Mouse (Mus musculus) ES-Bruce4 (cell line): ENCODE data around the gene Eif2ak4.

Source experiments
- CTCF ChIP-seq: IDR thresholded peaks from one replicate; pipeline ENCODE4 v1.8.1; 2011; ENCODE audit warnings: low read depth, low read length
- EP300 ChIP-seq: IDR thresholded peaks from 2 replicates; pipeline ENCODE4 v1.6.1; 2011; ENCODE audit warnings: low read depth, low read length; ENCODE audit not compliant: insufficient read depth

DNA sequence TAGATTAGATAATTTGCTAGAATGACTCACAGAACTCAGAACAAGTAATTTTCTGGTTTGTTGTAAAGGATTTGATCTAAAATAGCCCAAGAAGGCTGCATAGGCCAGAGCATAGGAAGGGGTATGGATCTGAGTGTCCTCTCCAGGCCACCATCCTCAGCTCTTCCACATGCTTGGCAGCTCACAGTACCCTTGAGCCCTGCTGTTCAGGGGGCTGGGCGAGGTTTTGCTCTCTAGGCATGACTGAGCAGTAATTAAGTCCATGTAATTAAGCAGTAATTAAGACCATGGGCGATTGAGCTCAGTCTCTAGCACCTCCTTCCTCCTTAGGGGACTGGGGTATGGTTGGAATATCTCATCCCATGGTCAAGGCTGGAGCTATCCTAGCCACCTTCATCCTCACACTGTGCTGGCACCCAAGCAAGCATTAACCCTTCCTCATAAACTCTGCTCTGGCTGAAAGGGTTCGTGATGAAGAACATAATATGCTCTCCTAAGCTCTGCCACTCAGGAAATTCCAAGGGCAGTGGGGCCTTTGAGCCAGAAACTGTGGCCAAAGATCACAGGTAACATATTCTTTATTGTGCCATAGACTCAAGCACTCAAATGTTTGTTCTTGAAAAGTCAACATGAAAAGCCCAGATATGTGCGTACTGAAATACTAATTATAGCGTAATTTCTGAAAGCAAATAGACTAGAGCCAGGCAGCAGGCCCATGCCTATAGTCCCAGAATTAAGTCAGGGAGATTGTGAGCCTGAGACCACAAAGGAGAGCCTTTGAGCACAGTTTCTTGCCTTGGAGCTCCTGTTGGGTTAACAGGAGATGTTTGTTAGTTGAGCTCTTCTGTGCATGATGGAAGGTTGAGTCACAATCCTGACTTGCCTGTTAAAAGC lies 13.7 kb downstream of the Eif2ak4 start:
- TF ChIP-seq EP300 (no peak), CTCF (no peak)
